Mouse (Mus musculus) retina, postnatal 7 days (tissue): ENCODE measurements at regions not wholly inside any gene's neighbourhood (a gene's known extent, or its start where the extent isn't known, plus 50 kb on each side); places are given as distances from the start of the nearest gene placed in this dataset.

Experiments
- DNase-seq: peaks from one replicate; pipeline ENCODE4 v3.0.0-alpha.2; 2012; ENCODE audit warnings: low read depth, low spot score

GRCm38 (mm10) chr10:37323689-37324088 is 185.0 kb upstream of the Marcks start:
- DNase-seq: no peak

- no peak for DNase-seq
These were observed 184.1 kb upstream of the Marcks start for GRCm38 (mm10) chr10:37322809-37323208.

GRCm38 (mm10) chr10:37322310-37322709 is 183.6 kb upstream of the Marcks start:
- no peak for DNase-seq

GRCm38 (mm10) chr10:37321171-37321570 is 182.5 kb upstream of the Marcks start:
- no peak for DNase-seq

- DNase-seq: no peak
These were observed 181.2 kb upstream of the Marcks start for GRCm38 (mm10) chr10:37319746-37320430.

GRCm38 (mm10) chr10:37316701-37317100 is 178.0 kb upstream of the Marcks start:
- DNase-seq: no peak

- no peak for DNase-seq
These were observed 177.1 kb upstream of the Marcks start for GRCm38 (mm10) chr10:37315804-37316203.

- no peak for DNase-seq
These were observed 176.2 kb upstream of the Marcks start for GRCm38 (mm10) chr10:37314746-37315430.

GRCm38 (mm10) chr10:37313461-37313860 is 174.7 kb upstream of the Marcks start:
- DNase-seq: no peak

GRCm38 (mm10) chr10:37310266-37310945 is 171.7 kb upstream of the Marcks start:
- no peak for DNase-seq

- no peak for DNase-seq
These were observed 165.9 kb upstream of the Marcks start for GRCm38 (mm10) chr10:37304656-37305055.

- no peak for DNase-seq
These were observed 161.6 kb upstream of the Marcks start for GRCm38 (mm10) chr10:37300181-37300889.

- DNase-seq: no peak
These were observed 160.1 kb upstream of the Marcks start for GRCm38 (mm10) chr10:37298689-37299421.

GRCm38 (mm10) chr10:37294231-37294630 is 155.5 kb upstream of the Marcks start:
- no peak for DNase-seq

GRCm38 (mm10) chr10:37293292-37293691 is 154.6 kb upstream of the Marcks start:
- no peak for DNase-seq

- no peak for DNase-seq
These were observed 153.1 kb upstream of the Marcks start for GRCm38 (mm10) chr10:37291639-37292495.

GRCm38 (mm10) chr10:37289964-37290704 is 151.4 kb upstream of the Marcks start:
- DNase-seq: no peak

- no peak for DNase-seq
These were observed 147.6 kb upstream of the Marcks start for GRCm38 (mm10) chr10:37286305-37286704.

GRCm38 (mm10) chr10:37282951-37283350 is 144.2 kb upstream of the Marcks start:
- DNase-seq: no peak

GRCm38 (mm10) chr10:37280823-37281222 is 142.1 kb upstream of the Marcks start:
- DNase-seq: no peak
